Mouse (Mus musculus) kidney, embryonic 15.5 days (tissue): ENCODE data around the gene Polr3k. TPM values are rescaled to one million over a fixed set of nuclear protein-coding genes. Genes with fewer than 3 reads are reported as not detected.

Experiments
- ATAC-seq: fragments of 200-750 bp; cut with Nextera tagmentation; replicated peaks from 2 replicates; pipeline ENCODE4 v1.8.0; 2017; ENCODE audit warnings: moderate TSS enrichment; ENCODE audit not compliant: low FRiP score
- H3K27ac ChIP-seq: fragments of 300-500 bp; sonication (generic); 2 replicates; pipeline ENCODE4 v1.5.1; 2015; ENCODE audit warnings: mild to moderate bottlenecking, inconsistent platforms
- H3K27me3 ChIP-seq: fragments of 300-500 bp; sonication (generic); 2 replicates; pipeline ENCODE4 v1.6.1; 2015; ENCODE audit warnings: inconsistent platforms
- H3K36me3 ChIP-seq: fragments of 300-500 bp; sonication (generic); 2 replicates; pipeline ENCODE4 v1.6.1; 2015; ENCODE audit warnings: inconsistent platforms
- H3K4me1 ChIP-seq: fragments of 300-500 bp; sonication (generic); 2 replicates; pipeline ENCODE4 v1.6.1; 2015; ENCODE audit warnings: inconsistent platforms
- H3K4me2 ChIP-seq: fragments of 300-500 bp; sonication (generic); 2 replicates; pipeline ENCODE4 v1.6.1; 2015; ENCODE audit warnings: moderate library complexity, mild to moderate bottlenecking, inconsistent platforms
- H3K4me3 ChIP-seq: fragments of 300-500 bp; sonication (generic); replicated peaks from 2 replicates; pipeline ENCODE4 v1.5.1; 2015; ENCODE audit warnings: mild to moderate bottlenecking, inconsistent platforms
- H3K9ac ChIP-seq: fragments of 300-500 bp; sonication (generic); 2 replicates; pipeline ENCODE4 v1.6.1; 2015; ENCODE audit warnings: mild to moderate bottlenecking, inconsistent platforms
- H3K9me3 ChIP-seq: fragments of 300-500 bp; sonication (generic); replicated peaks from 2 replicates; pipeline ENCODE4 v1.6.1; 2016; ENCODE audit warnings: inconsistent platforms
- WGBS: fragments of 180-500 bp; shearing (Covaris S2); methylation state at CpG from one replicate; pipeline ENCODE4 v1.1.7; 2015; ENCODE audit warnings: mixed read lengths; 5-methylcytosine and 5-hydroxymethylcytosine counted together
- polyA plus RNA-seq: library from polyadenylated mRNA; unstranded; fragments of >200 nt; fragmentation: Nextera tagmentation; extraction: Ambion mirVana; gene quantifications from 2 replicates; pipeline ENCODE4 v1.2.1, GENCODE M21; 2015

Gene Polr3k
- polyA plus RNA-seq, 1 experiment from 2014 or later: 69.0 TPM

GRCm38 (mm10) chr2:181917861-181918260 is 53.7 kb downstream of the Polr3k start:
- no peak overlapping the region for H3K4me3 ChIP-seq
- no peaks in the 10 kb centered on the region for H3K36me3 ChIP-seq
- H3K27ac ChIP-seq: no peak overlapping the region
- no peaks in the 10 kb centered on the region for H3K27me3 ChIP-seq
- H3K4me1 ChIP-seq: no peaks in the 10 kb centered on the region
- H3K4me2 ChIP-seq: no peak overlapping the region
- no peak for ATAC-seq
- H3K9ac ChIP-seq: no peak overlapping the region
- H3K9me3 ChIP-seq: no peaks in the 10 kb centered on the region
- 46% methylated on average over 3 of the region's 3 CpGs for WGBS

GRCm38 (mm10) chr2:181918501-181918900 is 54.4 kb downstream of the Polr3k start:
- Histone ChIP-seq H3K27ac (no peak overlapping the region), H3K9me3 (no peaks in the 10 kb centered on the region), H3K4me1 (no peaks in the 10 kb centered on the region), H3K4me2 (no peak overlapping the region), H3K9ac (no peak overlapping the region), H3K27me3 (no peaks in the 10 kb centered on the region), H3K4me3 (no peak overlapping the region), H3K36me3 (no peaks in the 10 kb centered on the region)
- no peak; the same call in 1 of the 2 replicates for ATAC-seq
- WGBS: 44% methylated on average over 3 of the region's 3 CpGs

Other genes starting within 250 kb of the Polr3k start
- 0.21 TPM in 1 of 2 replicates, not detected in the other for gene Gm29797, start 207.3 kb upstream of the Polr3k start, polyA plus RNA-seq
- gene Sox18, start 192.7 kb upstream of the Polr3k start, polyA plus RNA-seq: 48.1 and 49.9 TPM in 2 replicates
- gene Tcea2, start 184.0 kb upstream of the Polr3k start, polyA plus RNA-seq: 25.6 and 25.9 TPM in 2 replicates
- 56.6 and 61.7 TPM in 2 replicates for gene Rgs19, start 170.4 kb upstream of the Polr3k start, polyA plus RNA-seq
- 0.22 TPM in 1 of 2 replicates, not detected in the other for gene Lkaaear1, start 165.9 kb upstream of the Polr3k start, polyA plus RNA-seq
- 0.36 and 1.9 TPM in 2 replicates for gene Oprl1, start 149.3 kb upstream of the Polr3k start, polyA plus RNA-seq
- gene Myt1, start 101.0 kb upstream of the Polr3k start, polyA plus RNA-seq: 0.26 and 0.71 TPM in 2 replicates
- gene Pcmtd2, start 26.5 kb upstream of the Polr3k start, polyA plus RNA-seq: 33.6 and 36.2 TPM in 2 replicates
- gene Gm14496, start 126.8 kb downstream of the Polr3k start, polyA plus RNA-seq: not detected in 2 replicates